Mouse (Mus musculus) ES-E14 (cell line): ENCODE data around the gene Vps37c.

ENCODE experiments used
- CHD2 ChIP-seq: IDR thresholded peaks from 2 replicates; pipeline ENCODE4 v1.6.1; 2014; ENCODE audit warnings: mild to moderate bottlenecking, low read depth, low read length, inconsistent platforms
- MAFK ChIP-seq: IDR thresholded peaks from 2 replicates; pipeline ENCODE4 v1.6.1; 2014; ENCODE audit warnings: mild to moderate bottlenecking, low read depth, low read length, inconsistent platforms; ENCODE audit not compliant: insufficient read depth
- ZC3H11A ChIP-seq: IDR thresholded peaks from 2 replicates; pipeline ENCODE4 v1.6.1; 2012; ENCODE audit warnings: low read depth, mild to moderate bottlenecking, inconsistent platforms, low read length, borderline replicate concordance
- ZNF384 ChIP-seq: IDR thresholded peaks from 2 replicates; pipeline ENCODE4 v1.6.1; 2012; ENCODE audit warnings: low read depth, low read length, inconsistent platforms

DNA sequence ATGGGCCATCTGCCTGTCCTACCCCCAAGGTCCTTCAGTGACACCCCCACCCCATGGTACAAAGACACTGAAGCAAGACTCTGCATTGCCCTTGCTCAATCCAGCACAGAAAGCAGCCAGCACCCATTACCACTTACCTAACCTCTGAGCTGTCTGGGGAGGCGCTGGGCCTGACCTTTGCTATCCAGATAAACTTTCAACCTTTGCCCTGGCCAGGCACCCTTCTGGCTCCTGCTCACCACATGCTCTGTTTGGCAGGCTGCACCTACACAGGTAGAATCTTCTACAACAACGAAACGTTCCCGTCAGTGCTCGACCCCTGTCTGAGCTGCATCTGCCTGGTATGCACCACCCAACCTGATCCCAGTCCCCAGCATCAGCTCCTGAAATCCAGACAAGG, 30.8 kb upstream of the Vps37c start:
- TF ChIP-seq MAFK = no peak
- TF ChIP-seq ZNF384 = no peak
- TF ChIP-seq CHD2 = no peak
- TF ChIP-seq ZC3H11A = no peak
